In genomic region chr6:117201396-117201795, GRCm38 (mm10) we compare ENCODE assay signal across 19 mouse cellular contexts. TPM values are rescaled to one million over a fixed set of nuclear protein-coding genes. Genes with fewer than 3 reads are reported as not detected.
"Had no signal": no experiment of that assay in that cellular context is flagged by ENCODE, and none has a peak within 500 bp of the region (broad histone marks: within the 10 kb centered on the region; RNA-seq: fewer than 3 reads in every experiment).

No protein-coding gene starts in this region.

- H3K4me1 ChIP-seq: liver, embryonic 13.5 days; liver, embryonic 15.5 days; megakaryocyte, embryonic 14.5 days; midbrain, embryonic 13.5 days; midbrain, embryonic 15.5 days; neural tube, embryonic 13.5 days; neural tube, embryonic 15.5 days had no signal

- H3K27me3 ChIP-seq: liver, embryonic 13.5 days; liver, embryonic 15.5 days; megakaryocyte, embryonic 14.5 days; midbrain, embryonic 13.5 days; midbrain, embryonic 15.5 days; neural tube, embryonic 13.5 days; neural tube, embryonic 15.5 days had no signal

- H3K36me3 ChIP-seq: liver, embryonic 13.5 days; liver, embryonic 15.5 days; midbrain, embryonic 13.5 days; midbrain, embryonic 15.5 days; neural tube, embryonic 13.5 days; neural tube, embryonic 15.5 days had no signal

- DNase-seq: liver, embryonic 13.5 days; liver, postnatal 0 days; retina, postnatal 1 day; right cerebral cortex, adult 18-20 months; right cerebral cortex, postnatal 25 days; right cerebral cortex, postnatal 4 days; spleen, adult 18-20 months; thymus, adult 18-20 months; thymus, postnatal 14 days; thymus, postnatal 36 days had no signal

- H3K27ac ChIP-seq: liver, embryonic 13.5 days; liver, embryonic 15.5 days; macrophage; midbrain, embryonic 13.5 days; midbrain, embryonic 15.5 days; neural tube, embryonic 13.5 days; neural tube, embryonic 15.5 days had no signal

- H3K4me2 ChIP-seq: liver, embryonic 13.5 days; liver, embryonic 15.5 days; midbrain, embryonic 11.5 days; midbrain, embryonic 13.5 days; midbrain, embryonic 15.5 days; neural tube, embryonic 13.5 days; neural tube, embryonic 15.5 days had no signal

- H3K9ac ChIP-seq: liver, embryonic 13.5 days; liver, embryonic 15.5 days; liver, postnatal 0 days; midbrain, embryonic 13.5 days; midbrain, embryonic 15.5 days; neural tube, embryonic 13.5 days; neural tube, embryonic 15.5 days had no signal

- H3K4me3 ChIP-seq: liver, embryonic 13.5 days; liver, embryonic 15.5 days; midbrain, embryonic 13.5 days; midbrain, embryonic 15.5 days; neural tube, embryonic 13.5 days; neural tube, embryonic 15.5 days had no signal

- H3K9me3 ChIP-seq: liver, embryonic 13.5 days; liver, embryonic 15.5 days; midbrain, embryonic 13.5 days; midbrain, embryonic 15.5 days; neural tube, embryonic 13.5 days; neural tube, embryonic 15.5 days had no signal

- ATAC-seq: liver, postnatal 0 days; midbrain, embryonic 13.5 days; midbrain, embryonic 15.5 days had no signal

RNA-seq across cellular contexts. Expression of gene Cxcl12, which starts 33.1 kb away (rescaled TPM):
- total RNA-seq: monocyte, adult 5-6 weeks had no signal
